Mouse (Mus musculus) layer of hippocampus, adult 8-10 months (tissue): Measurements from ENCODE around the gene Il6. TPM values are rescaled to one million over a fixed set of nuclear protein-coding genes. Genes with fewer than 3 reads are reported as not detected.
"Not testable (repeated sequence)": the region's sequence is repeated elsewhere in the genome, so short reads cannot be mapped to it uniquely, and the experiment has no call there.

Experiments used
- DNase-seq, 2 experiments: peaks; one replicate each; pipeline ENCODE4 v3.0.0; 2022; ENCODE audit warnings: low spot score in 2 of 2
- total RNA-seq, 4 experiments: library from RNA; stranded (reverse); gene quantifications; 2 replicates each; pipeline ENCODE4 v1.2.4; 2022

The Il6 gene
- total RNA-seq, result not detected

GRCm38 (mm10) chr5:30012726-30013503, at the start of gene Il6:
Gene Il6 (plus strand): TSS chr5:30013114.
- DNase-seq, result peak; percentile 80 to 90

- no peak for DNase-seq
These were observed 49.4 kb upstream of the Il6 start for GRCm38 (mm10) chr5:29963488-29963887.

- DNase-seq, result no peak
These were observed 42.7 kb upstream of the Il6 start for GRCm38 (mm10) chr5:29970212-29970611.

GRCm38 (mm10) chr5:29972796-29973195, 40.1 kb upstream of the Il6 start:
- no peak for DNase-seq

- DNase-seq, result no peak
These were observed 39.4 kb upstream of the Il6 start for GRCm38 (mm10) chr5:29973533-29973932.

- DNase-seq, result no peak
These were observed 38.8 kb upstream of the Il6 start for GRCm38 (mm10) chr5:29974115-29974514.

- DNase-seq, result no peak
These were observed 19.3 kb upstream of the Il6 start for GRCm38 (mm10) chr5:29993583-29993982.

- DNase-seq, result no peak
These were observed 18.6 kb upstream of the Il6 start for GRCm38 (mm10) chr5:29994344-29994743.

- DNase-seq, result no peak
These were observed 15.6 kb upstream of the Il6 start for GRCm38 (mm10) chr5:29997351-29997750.

- no peak for DNase-seq
These were observed 12.0 kb upstream of the Il6 start for GRCm38 (mm10) chr5:30000921-30001320.

GRCm38 (mm10) chr5:30014580-30014979, 1.7 kb downstream of the Il6 start:
- no peak for DNase-seq

- not testable (repeated sequence) for DNase-seq
These were observed 22.9 kb downstream of the Il6 start for GRCm38 (mm10) chr5:30035862-30036261.

- DNase-seq, result not testable (repeated sequence)
These were observed 24.2 kb downstream of the Il6 start for GRCm38 (mm10) chr5:30037111-30037510.

- DNase-seq, result not testable (repeated sequence)
These were observed 26.4 kb downstream of the Il6 start for GRCm38 (mm10) chr5:30039324-30039723.

- not testable (repeated sequence) for DNase-seq
These were observed 26.9 kb downstream of the Il6 start for GRCm38 (mm10) chr5:30039841-30040240.

GRCm38 (mm10) chr5:30058216-30058731, 45.4 kb downstream of the Il6 start:
- DNase-seq, result no peak

GRCm38 (mm10) chr5:30059607-30060006, 46.7 kb downstream of the Il6 start:
- DNase-seq, result not testable (repeated sequence)

- DNase-seq, result no peak
These were observed 54.8 kb downstream of the Il6 start for GRCm38 (mm10) chr5:30067726-30068125.

Other genes with a start within 250 kb of the Il6 start
- gene Tyms, start 60.5 kb downstream of the Il6 start, total RNA-seq, result 1 to 10 TPM; 4.9 to 9.1 (median 6.2) TPM
- 10 to 100 TPM; 13.2 to 14.3 (median 13.7) TPM for gene Garem2, start 92.0 kb downstream of the Il6 start, total RNA-seq
- gene 3110082J24Rik, start 93.0 kb downstream of the Il6 start, total RNA-seq, result 1 to 10 TPM; 2.0 to 3.2 (median 3.0) TPM
- 10 to 100 TPM; 73.3 to 81.8 (median 74.5) TPM for gene Hadha, start 142.0 kb downstream of the Il6 start, total RNA-seq
- gene Hadhb, start 142.1 kb downstream of the Il6 start, total RNA-seq, result 100 to 1,000 TPM in 2 of 4 experiments, 10 to 100 TPM in 2; 85.7 to 106 (median 100) TPM
- gene Adgrf3, start 192.6 kb downstream of the Il6 start, total RNA-seq, result not detected
- 10 to 100 TPM; 39.2 to 50.7 (median 43.3) TPM for gene Selenoi, start 219.5 kb downstream of the Il6 start, total RNA-seq